8 mouse cellular contexts compared by ENCODE assay signal in genomic region chr11:51915656-51916032, GRCm38 (mm10). TPM values are rescaled to one million over a fixed set of nuclear protein-coding genes. Genes with fewer than 3 reads are reported as not detected.
A peak's percentile ranks its signal among the peaks of the same experiment; 100 is the strongest.
DNase-seq lines count a peak whose midpoint lies in the region; ATAC-seq lines count a peak whose summit lies in the region.

No protein-coding gene starts in this region.

- peak; percentile 44 for ATAC-seq in kidney, embryonic 14.5 days (ENCODE audit: low FRiP score, low TSS enrichment)
- ATAC-seq in common myeloid progenitor, adult 5-6 weeks (replicated peaks; ENCODE audit: low read depth, poor library complexity, severe bottlenecking): peak; percentile 63
- peak; percentile 46 for ATAC-seq in intestine, embryonic 15.5 days
- peak; percentile 52 for ATAC-seq in monocyte, adult 5-6 weeks (replicated peaks; ENCODE audit: insufficient number of reproducible peaks, low FRiP score, low TSS enrichment, poor library complexity, severe bottlenecking)

- H3K4me2 ChIP-seq in kidney, embryonic 14.5 days (replicated peaks; ENCODE audit: low read depth, low read length): peak overlapping the region; percentile 65
- H3K4me2 ChIP-seq in intestine, embryonic 15.5 days (replicated peaks): peak overlapping the region; percentile 83

- no peak for DNase-seq in kidney, adult 9 months
- DNase-seq in frontal cortex, postnatal 10 days (ENCODE audit: low spot score in 2 of 2): no peak
- DNase-seq in left cerebral cortex, adult 9 months (ENCODE audit: low spot score in 2 of 2): no peak
- DNase-seq in lung, postnatal 14 days: no peak

- H3K27me3 ChIP-seq in kidney, embryonic 14.5 days (ENCODE audit: control insufficient read depth, insufficient read depth, low read length): no peaks in the 10 kb centered on the region
- no peaks in the 10 kb centered on the region for H3K27me3 ChIP-seq in intestine, embryonic 15.5 days (replicated peaks)

- whole genome bisulfite sequencing in kidney, embryonic 14.5 days: 17% methylated on average over 8 of the region's 8 CpGs
- WGBS in intestine, embryonic 15.5 days: 13% methylated on average over 8 of the region's 8 CpGs

- no peak overlapping the region for H3K27ac ChIP-seq in kidney, embryonic 14.5 days (ENCODE audit: low read depth, low read length)
- H3K27ac ChIP-seq in intestine, embryonic 15.5 days: peak overlapping the region; percentile 90

- H3K4me1 ChIP-seq in kidney, embryonic 14.5 days (ENCODE audit: control insufficient read depth, insufficient read depth, low read length): peaks cover 10% of the 10 kb centered on the region; the same call in 1 of the 2 replicates
- H3K4me1 ChIP-seq in intestine, embryonic 15.5 days (replicated peaks): peaks cover 16% of the 10 kb centered on the region

- no peaks in the 10 kb centered on the region for H3K36me3 ChIP-seq in kidney, embryonic 14.5 days (ENCODE audit: control insufficient read depth, insufficient read depth, low read length)
- H3K36me3 ChIP-seq in intestine, embryonic 15.5 days: no peaks in the 10 kb centered on the region

- H3K4me3 ChIP-seq in kidney, embryonic 14.5 days (ENCODE audit: low read length): peak overlapping the region; percentile 32; the same call in 1 of the 2 replicates
- no peak overlapping the region; the same call in 1 of the 2 replicates for H3K4me3 ChIP-seq in intestine, embryonic 15.5 days (replicated peaks)

- peak overlapping the region; percentile 37; the same call in 1 of the 2 replicates for H3K9ac ChIP-seq in kidney, embryonic 14.5 days (ENCODE audit: low read depth, low read length)
- H3K9ac ChIP-seq in intestine, embryonic 15.5 days: peak overlapping the region; percentile 42

- no peaks in the 10 kb centered on the region for H3K9me3 ChIP-seq in kidney, embryonic 14.5 days (ENCODE audit: control insufficient read depth, low read length)
- H3K9me3 ChIP-seq in intestine, embryonic 15.5 days: no peaks in the 10 kb centered on the region

RNA-seq across cellular contexts. Expression of gene Cdkn2aipnl, which starts 51.8 kb away (rescaled TPM):
- polyA plus RNA-seq in kidney, embryonic 14.5 days (2014; fragmentation: Nextera tagmentation; extraction: Ambion mirVana): 87.9 and 104 TPM in 2 replicates
- 60.7 and 63.6 TPM in 2 replicates for total RNA-seq in common myeloid progenitor, adult 5-6 weeks (2017)
- 84.7 and 90.3 TPM in 2 replicates for polyA plus RNA-seq in intestine, embryonic 15.5 days (2015; fragmentation: Nextera tagmentation; extraction: Ambion mirVana)
- 45.8 to 58.1 TPM (median 49.2 TPM) in 3 replicates for total RNA-seq in monocyte, adult 5-6 weeks (2017)

RNA-seq across cellular contexts. Expression of gene Jade2, which starts 58.2 kb away (rescaled TPM):
- 0.37 and 0.38 TPM in 2 replicates for polyA plus RNA-seq in kidney, embryonic 14.5 days (2014; fragmentation: Nextera tagmentation; extraction: Ambion mirVana)
- 8.1 and 12.7 TPM in 2 replicates for total RNA-seq in common myeloid progenitor, adult 5-6 weeks (2017)
- 1.3 and 1.4 TPM in 2 replicates for polyA plus RNA-seq in intestine, embryonic 15.5 days (2015; fragmentation: Nextera tagmentation; extraction: Ambion mirVana)
- total RNA-seq in monocyte, adult 5-6 weeks (2017): 33.1 to 54.1 TPM (median 36.5 TPM) in 3 replicates
